Mouse (Mus musculus) gastrocnemius, adult 8-10 months (tissue): ENCODE results near the gene Bmpr1a. TPM values are rescaled to one million over a fixed set of nuclear protein-coding genes. Genes with fewer than 3 reads are reported as not detected.

Experiments used
- DNase-seq, 2 experiments: peaks; one replicate each; pipeline ENCODE4 v3.0.0; 2022; ENCODE audit warnings: low spot score in 2 of 2
- total RNA-seq, 4 experiments: library from RNA; stranded (reverse); gene quantifications; 2 replicates each; pipeline ENCODE4 v1.2.4; 2022

Bmpr1a gene
- 10 to 100 TPM; 42.9 to 52.0 (median 48.1) TPM for total RNA-seq

DNA sequence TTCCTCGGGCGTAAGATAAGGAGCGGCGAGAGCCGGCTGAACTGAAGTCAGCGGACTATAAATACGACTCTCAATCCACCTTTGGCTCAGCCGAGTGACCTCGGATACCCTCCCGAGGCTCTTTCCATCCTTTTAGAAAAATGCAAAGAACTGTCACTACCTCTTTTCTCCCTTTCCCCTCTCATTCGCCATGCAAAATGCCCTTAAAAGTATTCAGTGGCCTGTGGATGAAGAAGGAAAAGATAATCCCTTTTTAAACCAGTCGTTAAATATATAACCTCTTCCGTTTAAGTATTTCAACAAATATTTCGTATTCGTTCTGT, at the start of gene Bmpr1a:
Bmpr1a (minus strand) TSS at position 17 of the 323 bp plus-strand sequence.
- DNase-seq, result no peak

DNA sequence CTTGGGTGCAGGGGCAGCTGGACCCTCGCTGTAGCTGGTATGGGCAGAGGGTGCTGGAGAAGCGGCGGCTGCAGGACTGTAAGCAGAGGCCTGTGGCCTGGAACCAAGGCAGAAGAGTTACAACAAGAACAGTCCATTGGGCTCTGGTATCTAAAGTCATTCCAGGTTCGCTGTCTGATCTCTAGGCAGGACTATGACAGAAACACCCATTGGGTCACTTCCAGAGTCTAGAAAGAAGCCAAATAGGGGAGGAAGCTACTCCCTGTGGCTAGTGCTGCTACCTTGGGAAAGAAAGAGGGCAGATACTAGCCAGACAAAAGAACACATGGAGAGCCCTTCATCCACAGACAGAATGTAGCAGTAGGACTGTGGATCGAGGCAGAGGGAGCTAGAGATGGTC, 49.1 kb upstream of the Bmpr1a start:
- no peak for DNase-seq

DNA sequence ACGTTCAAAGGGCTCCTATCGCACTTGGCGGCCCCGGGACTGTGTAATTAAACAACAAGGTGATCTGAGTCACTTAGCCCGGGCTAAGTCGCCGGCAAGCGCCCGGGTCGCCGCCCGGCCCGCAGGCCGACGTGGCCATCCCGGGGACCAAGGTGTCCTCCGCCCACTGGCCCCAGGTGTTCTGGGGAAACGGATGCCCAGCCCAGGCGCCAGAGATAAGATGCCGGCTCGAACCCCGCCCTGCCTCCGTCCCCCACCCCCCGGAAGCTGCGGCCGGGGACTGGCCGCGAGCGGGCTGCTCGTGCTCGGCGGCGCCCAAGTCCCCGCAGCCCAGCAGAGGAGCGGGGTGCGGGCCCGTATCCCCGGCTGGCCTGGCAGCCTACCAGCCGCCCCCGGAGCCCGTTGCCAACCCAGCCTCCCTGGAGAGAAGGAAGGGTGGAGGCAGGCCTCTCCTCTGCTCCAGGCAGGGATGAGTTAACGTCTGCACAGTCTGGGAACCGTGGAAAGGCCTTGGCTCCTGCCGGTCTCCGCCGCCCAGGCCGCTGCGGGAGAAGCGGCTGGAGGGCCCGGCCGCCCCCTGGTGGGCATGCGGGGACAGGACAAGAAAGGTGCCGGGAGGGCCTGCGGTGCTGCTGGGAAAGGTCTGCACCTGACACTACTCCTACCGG, 46.0 kb upstream of the Bmpr1a start:
- peak; percentile 63 to 80 for DNase-seq

DNA sequence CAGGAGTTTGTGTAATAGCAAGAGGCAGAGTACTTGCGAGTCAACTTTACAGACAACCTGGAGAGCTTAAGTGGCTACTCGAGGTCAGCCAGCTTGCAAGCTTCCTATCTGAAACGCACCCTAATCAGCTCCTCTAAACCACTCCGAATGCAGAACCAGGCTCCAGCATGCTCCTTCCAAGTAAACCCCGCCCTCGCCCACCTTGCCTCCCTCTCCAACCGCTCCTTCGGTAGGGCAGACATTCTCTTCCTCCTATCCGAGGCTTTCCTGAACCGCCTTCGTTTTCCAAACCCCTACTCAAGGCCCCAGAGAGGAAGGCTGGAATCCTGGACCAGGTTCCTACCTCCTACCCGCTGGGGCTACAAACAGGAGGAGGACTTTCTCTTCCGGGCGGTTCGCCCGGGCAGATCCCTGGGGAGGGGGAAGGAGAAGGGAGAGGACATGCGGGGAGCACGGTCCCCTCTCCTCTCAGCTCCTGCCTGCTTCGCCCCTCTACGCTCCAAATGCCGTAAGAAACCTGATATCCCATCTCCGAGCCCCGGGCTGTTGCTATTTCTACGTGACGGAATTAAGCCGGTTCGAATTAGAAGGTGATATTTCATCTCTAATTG, 45.4 kb upstream of the Bmpr1a start:
- peak; percentile 59 to 80 for DNase-seq

DNA sequence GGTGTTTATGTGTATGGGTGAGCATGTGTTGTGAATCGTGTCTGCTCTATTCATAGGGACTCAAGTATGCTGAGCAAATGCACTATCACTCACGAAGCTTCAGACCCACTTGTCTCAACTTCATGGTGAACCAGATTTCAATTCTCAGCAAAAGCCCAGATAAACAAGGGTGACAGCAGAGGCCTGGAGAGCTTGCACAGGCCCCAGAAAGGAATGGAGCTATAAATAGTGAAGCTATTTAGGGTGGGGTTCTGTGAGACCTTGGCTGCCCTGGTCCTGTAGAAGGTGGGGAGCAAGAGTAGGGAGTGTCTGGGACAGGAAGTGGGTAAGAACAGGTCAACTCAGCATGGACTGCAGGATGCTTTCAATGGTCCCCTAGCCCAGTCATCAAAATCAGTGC, 41.4 kb upstream of the Bmpr1a start:
- no peak for DNase-seq

DNA sequence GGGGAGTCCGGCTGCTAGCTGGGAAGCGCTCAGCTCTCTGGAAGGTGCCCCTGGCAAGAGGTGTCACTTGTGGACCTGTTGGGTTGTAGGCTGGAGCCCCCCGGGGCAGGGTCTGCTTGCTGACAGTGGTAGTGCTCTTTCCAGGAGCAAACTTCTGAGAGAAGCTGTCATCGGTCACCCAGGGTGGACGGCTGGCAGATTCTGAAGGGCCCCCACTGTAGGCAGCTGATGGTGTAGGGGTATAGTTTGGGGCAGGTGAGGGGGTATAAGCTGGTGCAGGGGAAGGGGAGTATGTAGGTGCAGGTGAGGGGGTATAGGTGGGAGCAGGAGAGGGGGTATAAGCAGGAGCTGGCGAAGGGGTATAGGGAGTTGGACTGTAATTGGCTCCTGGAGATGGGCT, 40.9 kb upstream of the Bmpr1a start:
- no peak for DNase-seq

DNA sequence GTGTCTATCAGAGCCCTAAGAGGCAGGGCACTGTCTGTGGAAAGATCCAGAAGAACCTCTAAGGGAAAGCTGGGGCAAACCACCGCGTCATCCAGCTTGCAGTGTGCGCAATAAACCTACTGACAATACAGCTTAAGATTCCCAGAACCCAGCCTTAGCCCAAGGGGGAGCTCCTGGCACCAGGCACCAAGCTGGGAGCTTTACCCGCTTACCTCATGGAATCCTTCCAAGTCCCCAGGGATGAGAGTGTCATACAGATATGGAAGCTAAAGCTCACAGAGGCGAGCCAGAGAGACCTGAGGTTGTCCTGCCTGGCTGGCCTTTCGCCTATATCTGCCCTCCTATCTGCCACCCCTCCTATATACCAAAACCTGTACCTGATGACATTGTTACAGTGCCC, 40.5 kb upstream of the Bmpr1a start:
- DNase-seq, result no peak

DNA sequence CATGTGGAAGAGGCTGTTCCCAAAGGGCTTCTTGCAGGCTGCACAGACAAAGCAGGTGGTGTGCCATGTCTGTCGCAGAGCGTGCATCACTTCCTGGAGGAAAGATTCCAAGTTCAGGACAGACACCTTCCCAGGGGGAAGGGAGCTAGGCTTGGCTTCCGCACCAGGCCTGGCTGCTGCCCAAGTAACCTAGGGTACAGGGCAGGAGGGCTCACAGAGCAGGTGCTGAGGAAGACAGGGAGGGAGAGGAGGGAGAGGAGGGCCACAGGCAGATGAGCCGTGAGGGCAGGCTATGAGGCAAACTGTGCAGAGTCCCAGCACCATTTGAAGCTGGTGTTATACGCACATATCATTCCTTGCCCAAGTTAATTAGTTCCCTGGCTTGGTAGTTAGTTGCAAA, 38.8 kb upstream of the Bmpr1a start:
- no peak for DNase-seq

DNA sequence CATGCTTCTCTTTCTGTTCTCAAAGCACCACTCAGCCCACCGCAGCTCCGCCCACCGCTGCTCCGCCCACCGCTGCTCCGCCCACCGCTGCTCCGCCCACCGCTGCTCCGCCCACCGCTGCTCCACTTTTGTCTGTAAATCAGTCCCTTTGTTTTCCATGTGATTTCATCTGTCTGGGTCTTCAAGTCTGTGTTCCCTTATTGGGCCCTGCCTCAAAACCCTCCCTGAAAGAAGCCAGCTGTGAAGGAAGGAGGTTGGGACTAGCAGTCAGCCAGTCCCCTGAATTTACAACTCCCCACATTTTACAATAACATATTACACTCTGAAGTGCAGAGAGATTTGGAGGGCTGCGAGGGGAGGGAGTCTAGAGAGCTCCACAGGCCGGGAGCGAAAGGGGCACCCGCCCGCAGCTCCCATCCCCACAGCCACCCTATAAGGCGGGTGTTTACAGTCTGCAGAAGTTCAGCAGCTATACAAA, 37.6 kb upstream of the Bmpr1a start:
- DNase-seq, result no peak

DNA sequence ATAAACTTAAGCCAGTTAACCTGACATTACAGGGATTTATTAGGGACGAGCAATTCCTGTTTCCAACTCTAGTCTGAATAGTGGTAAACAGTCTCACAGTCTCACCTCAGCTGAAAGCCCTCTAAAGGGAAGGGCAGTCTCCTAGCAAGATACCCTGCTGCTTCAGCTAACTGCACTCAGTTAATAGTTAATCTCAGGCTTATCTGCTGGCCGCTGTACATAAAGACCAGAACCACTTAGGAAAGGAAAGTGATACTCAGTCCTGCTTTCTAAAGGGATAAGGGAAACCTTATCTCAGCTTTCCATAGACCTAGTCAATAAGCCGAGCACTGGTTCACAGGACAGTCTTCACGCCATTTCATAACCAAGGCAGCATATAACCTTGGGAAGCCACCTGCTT, 32.7 kb upstream of the Bmpr1a start:
- DNase-seq, result no peak

DNA sequence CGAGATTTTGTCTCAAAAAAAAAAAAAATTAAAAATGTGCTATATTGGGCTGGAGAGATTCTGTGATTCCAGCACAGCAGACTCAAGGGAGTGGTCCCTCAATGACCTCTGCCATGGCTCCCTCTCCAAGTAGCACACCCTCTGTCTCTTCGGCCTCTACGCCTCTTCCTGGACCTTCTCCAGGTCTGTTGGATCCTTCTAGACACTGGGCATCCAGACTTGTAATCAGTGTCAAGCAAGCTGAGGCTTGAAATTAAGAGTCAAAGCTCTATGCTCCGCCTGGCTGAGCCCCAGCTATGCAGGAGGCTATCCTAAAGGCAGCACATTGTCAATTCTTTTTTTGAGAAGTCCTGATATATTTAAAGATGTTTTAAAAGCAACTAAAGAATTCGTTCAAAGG, 30.4 kb upstream of the Bmpr1a start:
- DNase-seq, result no peak

DNA sequence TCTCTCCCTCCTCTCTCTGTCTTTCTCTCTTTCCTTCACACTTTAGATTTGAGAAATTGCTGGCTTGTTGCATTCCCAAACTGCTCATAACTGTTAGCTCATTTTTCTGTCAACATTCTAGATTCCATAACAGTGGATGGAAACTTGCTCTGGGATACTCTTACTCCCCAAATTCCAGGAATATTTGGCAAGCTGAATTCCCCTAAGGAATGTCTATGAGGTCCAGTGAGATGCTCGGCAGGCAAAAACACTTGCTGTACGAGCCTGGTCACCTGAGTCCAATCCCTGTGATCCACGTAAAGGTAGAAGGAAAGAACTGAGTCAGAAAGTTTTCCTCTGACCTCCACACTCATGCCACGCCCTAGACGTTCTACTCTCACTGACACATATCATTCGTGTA, 29.4 kb upstream of the Bmpr1a start:
- no peak for DNase-seq

DNA sequence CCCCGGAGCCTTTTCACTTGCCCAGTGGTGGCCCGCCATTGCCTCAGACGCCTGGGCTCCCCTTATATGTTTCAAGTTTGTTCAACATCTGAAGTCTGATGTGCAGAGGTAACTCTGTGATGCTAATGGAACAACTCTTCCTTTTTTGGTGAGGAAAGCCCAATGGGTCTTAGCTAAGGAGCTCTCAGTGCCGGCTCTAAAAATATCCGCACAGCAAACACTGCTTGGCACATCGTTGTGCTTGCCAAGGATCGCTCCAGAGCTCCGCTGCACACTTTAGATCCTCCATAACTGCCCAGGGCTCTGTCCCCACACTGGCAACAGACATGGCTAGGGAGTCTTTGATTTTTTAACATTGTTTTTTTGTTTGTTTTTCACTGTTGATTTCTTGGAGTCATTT, 25.7 kb upstream of the Bmpr1a start:
- no peak for DNase-seq

DNA sequence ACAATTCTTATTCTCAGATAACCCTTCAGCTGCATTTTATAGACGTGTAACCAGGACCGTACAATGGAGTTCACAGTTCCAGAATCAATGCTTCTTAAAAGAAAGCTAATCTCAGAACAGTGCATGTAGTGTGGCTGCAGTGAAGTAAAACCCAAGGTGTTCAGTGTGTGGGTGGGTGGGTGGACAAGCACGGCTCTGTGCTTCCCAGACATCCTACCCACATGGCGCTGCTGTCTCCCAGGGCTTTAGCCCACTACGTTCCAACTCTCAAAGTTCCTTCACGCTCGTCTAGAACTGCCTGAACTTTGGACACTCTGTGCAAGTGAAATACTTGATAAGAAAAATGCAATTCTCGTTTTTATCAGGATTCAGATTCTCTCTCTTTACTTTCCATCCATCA, 19.6 kb upstream of the Bmpr1a start, which contains the start of gene 9230112D13Rik:
9230112D13Rik (minus strand) TSS at position 101 of the 400 bp plus-strand sequence.
- DNase-seq, result no peak

DNA sequence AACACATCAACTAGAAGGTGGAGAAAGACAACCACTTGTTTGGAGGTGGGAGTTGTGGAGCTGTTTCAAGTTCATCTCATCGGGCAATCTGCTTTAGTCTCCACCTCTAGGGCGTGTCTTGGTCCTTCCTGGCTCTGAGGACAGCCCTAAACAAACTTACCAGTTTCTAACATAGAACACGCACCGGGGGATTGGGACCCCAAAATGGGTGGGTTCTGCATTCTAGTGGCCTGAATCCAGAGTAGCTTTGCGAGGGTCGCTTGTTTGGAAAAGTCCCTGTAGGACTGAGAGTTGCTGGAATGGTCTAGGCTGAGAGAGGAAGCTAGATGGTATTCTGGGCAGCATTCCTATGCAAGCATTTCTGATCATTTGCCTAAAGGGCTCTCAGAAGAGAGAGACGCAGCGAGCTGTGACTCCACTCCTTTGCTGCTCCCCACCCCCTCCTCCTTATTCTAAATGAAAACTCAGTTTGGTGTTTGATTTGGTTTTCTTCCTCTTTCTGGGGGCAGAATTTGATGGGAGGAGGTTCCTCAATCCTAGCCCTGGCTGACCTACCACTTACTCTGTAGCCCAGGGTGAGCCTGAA, 14.9 kb upstream of the Bmpr1a start:
- DNase-seq, result no peak

DNA sequence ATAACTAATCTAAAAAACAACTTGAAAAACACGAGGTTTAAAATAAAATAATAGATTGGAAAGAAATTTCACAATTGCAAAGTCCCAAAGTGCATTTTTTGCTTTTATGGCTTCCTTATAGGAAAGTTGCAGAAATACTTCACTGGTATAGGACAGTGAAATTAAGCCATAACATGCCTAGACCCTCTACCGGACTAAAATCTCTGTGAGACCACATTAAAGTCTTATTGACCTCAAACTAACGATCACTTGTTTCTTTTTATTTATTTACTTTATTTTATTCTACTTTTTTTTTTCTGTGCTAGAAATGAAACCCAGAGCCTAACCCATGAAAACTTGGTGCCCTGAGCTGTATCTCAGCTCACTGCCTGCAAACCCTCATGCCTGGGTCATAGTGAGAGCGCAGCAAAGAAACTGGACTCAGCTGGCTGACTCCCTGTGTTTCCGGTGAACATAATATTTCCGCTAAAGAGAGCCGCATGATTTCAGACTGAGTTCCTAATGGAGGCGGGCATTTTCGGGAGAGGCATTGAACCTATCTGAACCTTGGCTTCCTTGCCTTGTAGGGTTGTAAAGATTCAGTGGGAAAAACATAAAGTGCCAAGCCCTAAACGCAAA, 13.9 kb upstream of the Bmpr1a start:
- no peak for DNase-seq

DNA sequence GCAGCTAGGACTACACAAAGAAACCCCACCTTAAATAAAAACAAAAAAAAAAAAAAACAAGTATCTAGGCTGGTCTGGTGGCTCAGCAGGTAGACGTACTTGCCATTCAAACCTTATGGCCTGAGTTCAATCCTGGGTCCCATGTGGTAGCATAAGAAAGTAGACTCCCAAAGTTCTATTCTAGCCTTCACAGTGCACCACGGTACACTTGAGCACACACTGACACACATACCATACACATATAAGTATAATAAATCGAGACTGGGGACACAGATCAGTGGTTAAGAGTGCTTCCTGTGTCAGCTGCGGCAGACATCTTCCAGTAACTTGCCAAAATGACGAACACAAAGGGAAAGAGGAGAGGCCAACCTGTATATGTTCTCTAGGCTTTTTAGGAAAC, 12.7 kb upstream of the Bmpr1a start:
- DNase-seq, result no peak

DNA sequence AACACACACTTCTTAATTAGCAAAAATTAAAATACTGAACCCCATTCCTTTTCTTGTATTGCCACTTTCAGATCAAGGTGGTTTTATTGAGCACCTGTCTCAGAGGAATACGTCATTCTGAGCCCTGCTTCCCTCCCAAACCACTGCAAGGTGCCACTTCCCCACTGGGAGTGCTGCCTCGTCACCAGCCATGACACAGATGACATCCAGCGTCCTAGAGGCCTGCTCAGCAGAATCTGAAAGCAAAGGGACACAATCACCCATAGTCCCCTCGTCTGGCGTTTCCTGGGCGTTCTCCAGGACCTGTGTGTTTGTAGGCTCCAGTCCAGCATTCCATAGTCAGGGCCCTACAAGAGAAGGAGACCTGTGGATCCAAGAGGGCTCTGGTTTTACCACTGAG, 11.0 kb upstream of the Bmpr1a start:
- no peak for DNase-seq

DNA sequence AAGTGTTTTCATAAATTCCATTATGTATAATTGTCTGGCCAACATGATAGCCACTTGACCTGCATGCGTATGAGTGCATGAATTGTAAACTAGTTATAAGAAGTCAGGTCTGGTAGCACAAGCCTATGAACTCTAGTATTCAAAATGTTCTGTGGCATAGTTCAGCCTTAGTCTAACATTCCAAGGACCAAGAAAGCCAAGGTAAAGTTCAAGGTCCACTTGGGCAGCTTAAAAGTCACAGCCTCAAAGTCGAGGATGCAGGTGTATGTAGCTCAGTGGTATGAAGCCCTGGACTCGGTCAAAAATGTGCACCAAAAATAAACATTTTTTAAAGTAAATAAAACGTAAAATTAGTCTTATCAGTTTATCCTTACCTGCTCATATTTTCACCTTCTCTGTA, 9.5 kb upstream of the Bmpr1a start:
- no peak for DNase-seq

DNA sequence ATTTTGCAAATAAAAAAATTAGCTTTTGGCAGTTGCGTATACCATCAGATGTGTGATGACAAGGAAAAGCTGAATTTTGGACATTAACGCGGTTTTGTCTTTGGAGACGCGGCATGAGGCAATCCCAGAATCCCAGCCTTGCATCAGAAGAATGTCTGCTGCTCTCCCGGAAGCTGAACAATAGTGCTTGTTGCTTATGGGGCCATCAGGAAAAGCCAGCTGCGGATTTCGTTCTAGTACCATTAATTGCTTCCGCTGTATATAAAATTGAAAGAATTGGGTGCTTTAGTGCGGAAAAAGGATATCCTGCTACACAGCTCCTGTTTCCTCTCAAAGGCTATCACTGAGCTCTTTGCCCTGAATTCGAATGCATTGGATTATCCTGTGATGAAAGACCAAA, 8.8 kb upstream of the Bmpr1a start:
- no peak for DNase-seq

DNA sequence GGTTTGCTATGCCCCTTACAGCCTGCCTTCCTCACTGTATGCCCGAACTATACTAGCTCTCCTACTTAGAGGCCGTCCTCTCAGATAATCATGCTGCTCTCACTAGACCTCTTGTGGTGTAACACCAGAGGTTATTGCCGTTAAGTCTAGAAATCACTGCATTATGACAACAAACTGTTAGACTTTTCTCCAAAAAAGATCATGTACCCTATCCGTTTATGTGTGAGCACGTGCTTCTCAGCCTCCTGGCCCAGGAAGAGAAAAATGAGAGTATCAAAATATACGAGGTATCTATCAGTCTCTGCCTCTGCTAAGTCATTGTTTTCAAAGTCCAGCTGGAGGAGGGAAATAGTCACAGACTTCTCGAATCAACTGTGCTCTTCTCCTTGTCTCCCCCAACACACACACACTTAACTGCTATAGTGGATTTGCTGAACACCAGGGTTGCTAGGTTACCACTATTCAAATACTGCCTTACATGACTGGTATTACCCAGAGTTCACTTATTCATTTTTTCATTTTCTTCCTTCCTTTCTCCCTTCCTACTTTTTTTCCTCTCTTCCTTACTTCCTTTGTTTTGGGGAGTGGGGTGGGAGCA, 5.8 kb upstream of the Bmpr1a start:
- no peak for DNase-seq

DNA sequence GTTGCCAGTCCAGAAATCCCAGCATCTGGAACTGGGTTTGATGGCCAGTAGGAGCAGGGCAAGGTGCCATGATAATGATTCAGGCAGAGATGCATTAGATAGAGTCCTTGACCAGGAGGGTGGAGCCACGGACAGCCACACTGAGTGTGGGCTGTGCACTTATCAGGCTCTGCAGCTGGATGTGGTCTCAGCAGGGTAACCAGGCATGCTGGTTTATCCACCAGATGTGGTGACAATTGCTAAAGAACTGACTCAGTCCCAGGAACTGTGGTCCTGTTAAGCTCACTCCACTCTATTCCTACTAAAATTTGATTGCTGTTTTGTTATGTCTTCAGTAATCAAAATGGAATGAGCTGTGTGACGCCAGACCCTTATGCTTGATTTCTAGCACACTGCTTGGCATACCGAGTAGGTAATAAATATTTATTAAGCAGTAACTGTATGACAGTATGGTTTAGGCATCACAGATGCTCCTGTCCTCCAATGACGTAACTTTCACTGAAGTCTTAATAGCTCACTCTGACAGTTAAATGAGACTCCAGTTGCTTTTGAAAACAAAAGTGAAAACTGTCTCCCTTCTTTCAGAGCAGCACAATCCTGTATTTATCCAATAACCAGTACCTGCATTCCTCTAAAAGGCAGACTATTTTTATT, 5.2 kb upstream of the Bmpr1a start:
- DNase-seq, result no peak
